Comparison of ENCODE assay signal across 9 mouse cellular contexts in the genomic region with DNA sequence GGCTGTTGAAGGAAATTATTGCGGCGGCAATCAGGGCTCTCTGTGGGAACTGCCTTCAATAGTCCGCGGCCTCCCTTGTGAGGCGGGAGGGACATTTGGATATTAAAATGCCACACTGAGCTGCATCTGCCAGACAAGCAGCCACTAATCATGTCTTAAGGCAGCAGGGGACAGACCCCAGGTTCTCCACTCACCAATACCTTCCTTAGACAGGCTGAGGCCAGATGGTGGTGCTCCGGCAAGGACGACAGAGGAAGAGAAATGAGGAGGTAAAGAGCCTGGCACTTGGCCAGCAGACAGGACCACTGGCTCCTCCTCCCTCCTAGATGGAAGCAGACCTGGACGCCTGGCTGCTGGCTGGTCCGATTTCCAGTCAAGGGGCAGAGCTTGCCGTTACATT.
DNase-seq lines count a peak whose midpoint lies in the region; ATAC-seq and TF ChIP-seq lines count a peak whose summit lies in the region.
"Had no signal": no experiment of that assay in that cellular context is flagged by ENCODE, and none has a peak within 500 bp of the region (broad histone marks: within the 10 kb centered on the region; RNA-seq: fewer than 3 reads in every experiment).

No protein-coding gene starts in this region.

- ATAC-seq in hindbrain, embryonic 11.5 days (ENCODE audit: low FRiP score) = peak; percentile 51
- peak; percentile 76 for ATAC-seq in hindbrain, postnatal 0 days
- peak; percentile 68; the same call in 1 of the 2 replicates for ATAC-seq in neural tube, embryonic 12.5 days (ENCODE audit: low FRiP score, low read depth)
- ATAC-seq: inflammation-experienced regulatory T-cells, adult 6 months had no signal

- no peaks in the 10 kb centered on the region for H3K4me1 ChIP-seq in hindbrain, embryonic 11.5 days (replicated peaks; ENCODE audit: control insufficient read depth, insufficient read depth, low read length)
- peaks cover 12% of the 10 kb centered on the region; the same call in 1 of the 2 replicates for H3K4me1 ChIP-seq in hindbrain, embryonic 10.5 days (replicated peaks)
- H3K4me1 ChIP-seq in hindbrain, postnatal 0 days (ENCODE audit: insufficient read depth, low read length) = peaks cover 7% of the 10 kb centered on the region; the same call in 1 of the 2 replicates
- H3K4me1 ChIP-seq in neural tube, embryonic 12.5 days = peaks cover 8% of the 10 kb centered on the region

- no peaks in the 10 kb centered on the region for H3K36me3 ChIP-seq in hindbrain, embryonic 11.5 days (ENCODE audit: control insufficient read depth, insufficient read depth, low read length)
- no peaks in the 10 kb centered on the region for H3K36me3 ChIP-seq in hindbrain, embryonic 10.5 days
- no peaks in the 10 kb centered on the region for H3K36me3 ChIP-seq in hindbrain, postnatal 0 days (ENCODE audit: insufficient read depth, low read length)
- H3K36me3 ChIP-seq in neural tube, embryonic 12.5 days = no peaks in the 10 kb centered on the region

- no peak overlapping the region for H3K27ac ChIP-seq in hindbrain, embryonic 11.5 days (ENCODE audit: low read depth, low read length)
- H3K27ac ChIP-seq in hindbrain, embryonic 10.5 days = no peak overlapping the region
- H3K27ac ChIP-seq in hindbrain, postnatal 0 days = 0 out of 2 replicates have a peak overlapping the region, but pooled peaks have one; percentile 2
- peak overlapping the region; percentile 4; the same call in 1 of the 2 replicates for H3K27ac ChIP-seq in neural tube, embryonic 12.5 days

- TF ChIP-seq CTCF in hindbrain, postnatal 0 days (IDR thresholded peaks at IDR 0.05; ENCODE audit: low read depth) = no peak

- H3K4me2 ChIP-seq in hindbrain, embryonic 11.5 days (replicated peaks; ENCODE audit: low read depth, low read length) = no peak overlapping the region
- H3K4me2 ChIP-seq in hindbrain, postnatal 0 days (ENCODE audit: low read depth, low read length) = peak overlapping the region; percentile 38
- peak overlapping the region; percentile 32 for H3K4me2 ChIP-seq in neural tube, embryonic 12.5 days (replicated peaks)

- WGBS in hindbrain, embryonic 11.5 days = 51% methylated on average over 10 of the region's 10 CpGs
- WGBS in hindbrain, embryonic 10.5 days = 75% methylated on average over 10 of the region's 10 CpGs
- WGBS in hindbrain, postnatal 0 days = 18% methylated on average over 10 of the region's 10 CpGs
- 20% methylated on average over 10 of the region's 10 CpGs for WGBS in neural tube, embryonic 12.5 days

- no peaks in the 10 kb centered on the region for H3K27me3 ChIP-seq in hindbrain, embryonic 11.5 days (ENCODE audit: control insufficient read depth, insufficient read depth, low read length)
- no peaks in the 10 kb centered on the region for H3K27me3 ChIP-seq in hindbrain, embryonic 10.5 days (ENCODE audit: insufficient read depth, poor library complexity, severe bottlenecking)
- no peaks in the 10 kb centered on the region for H3K27me3 ChIP-seq in hindbrain, postnatal 0 days (ENCODE audit: insufficient read depth, low read length)
- no peaks in the 10 kb centered on the region for H3K27me3 ChIP-seq in neural tube, embryonic 12.5 days (replicated peaks)

- peak; percentile 34 for DNase-seq in hindbrain, embryonic 11.5 days (ENCODE audit: low spot score)
- no peak for DNase-seq in hindbrain, embryonic 10.5 days (ENCODE audit: low spot score)
- peak; percentile 69 for DNase-seq in cerebellum, adult 9-10 months
- DNase-seq in hindbrain, postnatal 0 days (ENCODE audit: low spot score) = peak; percentile 79
- DNase-seq in layer of hippocampus, adult 11-12 months (ENCODE audit: low spot score) = no peak
- no peak for DNase-seq in urinary bladder, postnatal 4 days (ENCODE audit: low spot score in 2 of 2)
- DNase-seq in thymus, postnatal 0 days (ENCODE audit: low spot score) = no peak

- H3K9me3 ChIP-seq in hindbrain, embryonic 11.5 days (ENCODE audit: control insufficient read depth, low read length) = no peaks in the 10 kb centered on the region
- H3K9me3 ChIP-seq in hindbrain, embryonic 10.5 days = peaks cover 8% of the 10 kb centered on the region
- no peaks in the 10 kb centered on the region for H3K9me3 ChIP-seq in hindbrain, postnatal 0 days (ENCODE audit: low read length)
- H3K9me3 ChIP-seq in neural tube, embryonic 12.5 days = peaks cover 10% of the 10 kb centered on the region; the same call in 1 of the 2 replicates

- H3K9ac ChIP-seq in hindbrain, embryonic 11.5 days (ENCODE audit: low read depth, low read length) = no peak overlapping the region
- H3K9ac ChIP-seq in hindbrain, postnatal 0 days (replicated peaks; ENCODE audit: low read length) = no peak overlapping the region
- H3K9ac ChIP-seq in neural tube, embryonic 12.5 days = no peak overlapping the region

- no peak overlapping the region for H3K4me3 ChIP-seq in hindbrain, embryonic 11.5 days (ENCODE audit: low read depth, low read length)
- H3K4me3 ChIP-seq in hindbrain, embryonic 10.5 days = no peak overlapping the region
- no peak overlapping the region for H3K4me3 ChIP-seq in hindbrain, postnatal 0 days (ENCODE audit: low read length)
- H3K4me3 ChIP-seq in neural tube, embryonic 12.5 days = no peak overlapping the region

Comparison
In these comparisons a context has a peak if more than half of its experiments do, and no peak if none do; other contexts are left out.
1. DNase-seq: peak in hindbrain, embryonic 11.5 days (single experiment), cerebellum, adult 9-10 months (single experiment) and hindbrain, postnatal 0 days (single experiment); none in hindbrain, embryonic 10.5 days (single experiment), layer of hippocampus, adult 11-12 months (single experiment), urinary bladder, postnatal 4 days (0 of 2) and thymus, postnatal 0 days (single experiment).
2. H3K27ac ChIP-seq: peak in hindbrain, postnatal 0 days (single experiment) and neural tube, embryonic 12.5 days (single experiment); none in hindbrain, embryonic 11.5 days (single experiment) and hindbrain, embryonic 10.5 days (single experiment).
3. Peak in every context shown above with its lines, with median percentiles within 50 percentile points of each other: ATAC-seq.